ENCODE assay signal across 21 mouse cellular contexts in the genomic region with DNA sequence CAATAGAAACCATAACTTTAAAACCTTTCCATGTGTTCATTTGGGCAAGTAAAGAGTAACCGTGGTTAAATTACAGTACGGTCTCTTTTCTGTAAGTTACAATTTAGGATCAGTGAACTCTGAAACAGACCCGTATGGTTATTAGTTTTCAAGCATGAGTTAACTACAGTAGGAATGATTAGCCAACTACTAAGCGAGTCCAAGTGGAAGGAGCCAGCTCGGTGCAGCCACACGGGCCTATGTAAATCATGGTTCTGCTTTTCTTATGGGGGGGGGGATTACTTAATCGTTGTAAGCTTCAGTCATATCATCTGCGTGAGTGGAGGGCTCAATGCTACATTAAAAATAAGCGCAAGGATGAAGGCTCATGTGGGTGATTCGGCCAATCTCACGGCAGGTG.
DNase-seq lines count a peak whose midpoint lies in the region; ATAC-seq and TF ChIP-seq lines count a peak whose summit lies in the region.
"Had no signal": no experiment of that assay in that cellular context is flagged by ENCODE, and none has a peak within 500 bp of the region (broad histone marks: within the 10 kb centered on the region; RNA-seq: fewer than 3 reads in every experiment).

No protein-coding gene starts in this region.

- no peak overlapping the region for H3K9ac ChIP-seq in kidney, postnatal 0 days (ENCODE audit: low read depth, low read length)
- H3K9ac ChIP-seq: embryonic facial prominence, embryonic 15.5 days; heart, embryonic 12.5 days; hindbrain, embryonic 12.5 days had no signal

- H3K4me3 ChIP-seq in kidney, postnatal 0 days (replicated peaks; ENCODE audit: low read depth, low read length), result no peak overlapping the region
- H3K4me3 ChIP-seq: embryonic facial prominence, embryonic 15.5 days; erythroblast, embryonic 14.5 days; forebrain, embryonic 10.5 days; gastrocnemius, adult 2 months; heart, embryonic 12.5 days; hindbrain, embryonic 12.5 days had no signal

- no peak for TF ChIP-seq CTCF in kidney, postnatal 0 days (IDR thresholded peaks at IDR 0.05; ENCODE audit: low read depth)

- H3K27me3 ChIP-seq in kidney, postnatal 0 days (ENCODE audit: insufficient read depth, low read length), result no peaks in the 10 kb centered on the region
- H3K27me3 ChIP-seq: CH12.LX; embryonic facial prominence, embryonic 15.5 days; heart, embryonic 12.5 days; hindbrain, embryonic 12.5 days had no signal

- H3K36me3 ChIP-seq in kidney, postnatal 0 days (ENCODE audit: insufficient read depth, low read length), result no peaks in the 10 kb centered on the region
- H3K36me3 ChIP-seq: embryonic facial prominence, embryonic 15.5 days; forebrain, embryonic 10.5 days; heart, embryonic 12.5 days; hindbrain, embryonic 12.5 days had no signal

- DNase-seq in kidney, adult 18-20 months, result peak; percentile 31
- peak; percentile 75 for DNase-seq in kidney, adult 9 months
- DNase-seq in kidney, postnatal 0 days (ENCODE audit: low spot score), result peak; percentile 20
- DNase-seq in kidney, postnatal 4 days, result peak; percentile 11 to 43
- DNase-seq in cerebellum, adult 11 months, result no peak
- no peak for DNase-seq in right cerebral cortex, postnatal 25 days
- DNase-seq in layer of hippocampus, adult 9-11 months, result no peak
- DNase-seq: adrenal gland, adult 8-10 months; cerebellum, adult 11-12 months; cerebellum, adult 9-11 months; gastrocnemius, adult 2 months; gastrocnemius, postnatal 25 days; heart, postnatal 36 days had no signal

- ATAC-seq in kidney, postnatal 0 days (replicated peaks; ENCODE audit: low FRiP score, low read depth), result peak; percentile 74
- ATAC-seq: forebrain, embryonic 14.5 days; hindbrain, embryonic 16.5 days had no signal

- H3K9me3 ChIP-seq in kidney, postnatal 0 days (replicated peaks; ENCODE audit: low read length), result no peaks in the 10 kb centered on the region
- H3K9me3 ChIP-seq: embryonic facial prominence, embryonic 15.5 days; forebrain, embryonic 10.5 days; heart, embryonic 12.5 days; hindbrain, embryonic 12.5 days had no signal

- no peak overlapping the region for H3K4me2 ChIP-seq in kidney, postnatal 0 days (ENCODE audit: low read length)
- H3K4me2 ChIP-seq: embryonic facial prominence, embryonic 15.5 days; heart, embryonic 12.5 days; hindbrain, embryonic 12.5 days had no signal

- peak overlapping the region; percentile 39; the same call in 1 of the 2 replicates for H3K27ac ChIP-seq in kidney, postnatal 0 days
- H3K27ac ChIP-seq: embryonic facial prominence, embryonic 15.5 days; forebrain, embryonic 10.5 days; gastrocnemius, adult 2 months; hindbrain, embryonic 12.5 days had no signal

- no peaks in the 10 kb centered on the region; the same call in 1 of the 2 replicates for H3K4me1 ChIP-seq in kidney, postnatal 0 days (replicated peaks; ENCODE audit: insufficient read depth, low read length)
- H3K4me1 ChIP-seq: embryonic facial prominence, embryonic 15.5 days; heart, embryonic 12.5 days had no signal

- 72% methylated on average over 11 of the region's 11 CpGs for WGBS in kidney, postnatal 0 days

Comparison
In these comparisons a context has a peak if more than half of its experiments do, and no peak if none do; other contexts are left out.
1. DNase-seq: peak in kidney, adult 18-20 months (single experiment), kidney, adult 9 months (single experiment), kidney, postnatal 0 days (single experiment) and kidney, postnatal 4 days (2 of 2); none in cerebellum, adult 11 months (single experiment), right cerebral cortex, postnatal 25 days (single experiment) and layer of hippocampus, adult 9-11 months (single experiment).